Mouse (Mus musculus) brain, embryonic 14.5 days (tissue): ENCODE data around the gene Ncs1.

Source experiments
- CTCF ChIP-seq: fragments of 200-500 bp; IDR thresholded peaks from 2 replicates; pipeline ENCODE4 v1.5.1; 2012; ENCODE audit warnings: inconsistent platforms, mild to moderate bottlenecking, moderate library complexity, borderline replicate concordance; ENCODE audit not compliant: insufficient read depth, insufficient read length; ENCODE audit errors: extremely low read depth
- POLR2A ChIP-seq: fragments of 200-500 bp; IDR thresholded peaks from 2 replicates; pipeline ENCODE4 v1.6.1; 2012; ENCODE audit warnings: mild to moderate bottlenecking, inconsistent platforms, borderline replicate concordance; ENCODE audit not compliant: poor library complexity, insufficient read depth, insufficient read length, severe bottlenecking; ENCODE audit errors: extremely low read depth

- TF ChIP-seq POLR2A (no peak), CTCF (no peak)
Measured at GRCm38 (mm10) chr2:31327186-31327585, 81.6 kb downstream of the Ncs1 start.
